Mouse (Mus musculus) midbrain, embryonic 14.5 days (tissue): Measurements from ENCODE around the gene Carmil1. TPM values are rescaled to one million over a fixed set of nuclear protein-coding genes. Genes with fewer than 3 reads are reported as not detected.

Experiments used
- ATAC-seq: fragments of 200-750 bp; cut with Nextera tagmentation; 2 replicates; pipeline ENCODE4 v1.8.0; 2017; ENCODE audit warnings: moderate number of reproducible peaks, moderate library complexity; ENCODE audit not compliant: low FRiP score, low TSS enrichment
- DNase-seq: peaks from one replicate; pipeline ENCODE4 v3.0.0-alpha.2; 2015
- H3K27ac ChIP-seq: fragments of 300-500 bp; sonication (generic); replicated peaks from 2 replicates; pipeline ENCODE4 v1.5.1; 2014; ENCODE audit warnings: mild to moderate bottlenecking, low read depth, low read length, moderate library complexity
- H3K27me3 ChIP-seq: fragments of 300-500 bp; sonication (generic); 2 replicates; pipeline ENCODE4 v1.6.1; 2014; ENCODE audit warnings: low read length, control low read depth, mixed read lengths; ENCODE audit not compliant: control insufficient read depth, insufficient read depth
- H3K36me3 ChIP-seq: fragments of 300-500 bp; sonication (generic); 2 replicates; pipeline ENCODE4 v1.6.1; 2014; ENCODE audit warnings: low read length, control low read depth; ENCODE audit not compliant: control insufficient read depth, insufficient read depth
- H3K4me1 ChIP-seq: fragments of 300-500 bp; sonication (generic); 2 replicates; pipeline ENCODE4 v1.6.1; 2014; ENCODE audit warnings: mild to moderate bottlenecking, antibody characterized with exemption, low read length, control low read depth; ENCODE audit not compliant: control insufficient read depth, insufficient read depth
- H3K4me2 ChIP-seq: fragments of 300-500 bp; sonication (generic); 2 replicates; pipeline ENCODE4 v1.6.1; 2014; ENCODE audit warnings: mild to moderate bottlenecking, low read length, moderate library complexity
- H3K4me3 ChIP-seq: fragments of 300-500 bp; sonication (generic); replicated peaks from 2 replicates; pipeline ENCODE4 v1.5.1; 2014; ENCODE audit warnings: low read depth, low read length
- H3K9ac ChIP-seq: fragments of 300-500 bp; sonication (generic); replicated peaks from 2 replicates; pipeline ENCODE4 v1.6.1; 2014; ENCODE audit warnings: mild to moderate bottlenecking, low read length, moderate library complexity
- H3K9me3 ChIP-seq: fragments of 300-500 bp; sonication (generic); 2 replicates; pipeline ENCODE4 v1.6.1; 2016; ENCODE audit warnings: low read length, control low read depth, mixed read lengths; ENCODE audit not compliant: control insufficient read depth
- WGBS: fragments of 180-500 bp; shearing (Covaris S2); extraction: QIAGEN DNeasy Blood & Tissue Kit; methylation state at CpG from one replicate; pipeline ENCODE4 v1.1.7; 2014; 5-methylcytosine and 5-hydroxymethylcytosine counted together
- polyA plus RNA-seq: library from polyadenylated mRNA; unstranded; fragments of >200 nt; fragmentation: Nextera tagmentation; extraction: Ambion mirVana; gene quantifications from 2 replicates; pipeline ENCODE4 v1.2.1, GENCODE M21; 2014

Gene Carmil1
- polyA plus RNA-seq, 1 experiment from 2014 or later: 32.3 TPM

DNA sequence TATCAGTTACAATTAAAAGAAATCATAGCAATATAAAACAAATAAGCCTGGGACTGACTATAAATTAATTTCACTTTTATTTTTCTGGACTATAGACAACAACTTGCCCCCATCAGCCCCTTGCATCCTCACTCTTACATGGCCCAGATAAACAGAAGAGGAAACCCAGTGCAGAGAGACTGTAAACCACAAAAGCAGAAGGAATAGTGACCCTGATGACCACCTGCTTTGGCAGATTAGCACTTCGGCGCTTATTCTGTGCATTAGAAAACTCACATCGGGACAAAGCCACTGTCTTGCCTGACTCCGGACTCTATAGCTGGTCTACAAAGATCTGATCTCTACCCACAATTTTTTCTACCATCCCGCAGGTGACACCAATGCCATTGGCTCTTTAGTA lies 188.5 kb downstream of the Carmil1 start:
- Histone ChIP-seq H3K4me2 (no peak overlapping the region), H3K36me3 (no peaks in the 10 kb centered on the region), H3K4me3 (no peak overlapping the region), H3K4me1 (no peaks in the 10 kb centered on the region), H3K27me3 (no peaks in the 10 kb centered on the region), H3K9me3 (no peaks in the 10 kb centered on the region), H3K9ac (no peak overlapping the region), H3K27ac (no peak overlapping the region)
- WGBS: 94% methylated on average over 5 of the region's 5 CpGs
- DNase-seq: no peak
- no peak for ATAC-seq

DNA sequence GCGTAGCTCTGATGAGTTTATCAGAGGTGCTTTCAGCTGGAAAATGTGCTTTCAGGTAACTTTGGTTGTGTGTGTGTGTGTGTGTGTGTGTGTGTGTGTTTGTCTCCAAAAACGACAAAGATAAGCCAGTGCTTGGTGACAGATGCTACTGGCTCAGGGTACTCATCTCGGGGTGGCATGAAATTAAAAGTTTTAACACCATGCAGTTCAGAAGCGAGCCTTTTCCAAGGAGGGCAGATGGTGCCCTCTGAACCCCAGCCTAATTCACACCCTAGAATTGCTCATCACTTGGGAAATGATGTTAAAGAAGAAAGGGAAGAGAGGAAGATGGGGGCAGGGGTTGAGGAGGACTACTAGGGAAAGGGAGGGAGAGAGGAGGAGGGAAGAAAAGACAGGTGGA lies 198.4 kb downstream of the Carmil1 start:
- H3K36me3 ChIP-seq: no peaks in the 10 kb centered on the region
- no peaks in the 10 kb centered on the region for H3K4me1 ChIP-seq
- no peak overlapping the region for H3K4me3 ChIP-seq
- H3K27ac ChIP-seq: no peak overlapping the region
- no peaks in the 10 kb centered on the region for H3K9me3 ChIP-seq
- DNase-seq (no peak), ATAC-seq (no peak)
- no peak overlapping the region for H3K9ac ChIP-seq
- H3K27me3 ChIP-seq: no peaks in the 10 kb centered on the region
- no peak overlapping the region for H3K4me2 ChIP-seq
- 73% methylated on average over 4 of the region's 4 CpGs for WGBS

DNA sequence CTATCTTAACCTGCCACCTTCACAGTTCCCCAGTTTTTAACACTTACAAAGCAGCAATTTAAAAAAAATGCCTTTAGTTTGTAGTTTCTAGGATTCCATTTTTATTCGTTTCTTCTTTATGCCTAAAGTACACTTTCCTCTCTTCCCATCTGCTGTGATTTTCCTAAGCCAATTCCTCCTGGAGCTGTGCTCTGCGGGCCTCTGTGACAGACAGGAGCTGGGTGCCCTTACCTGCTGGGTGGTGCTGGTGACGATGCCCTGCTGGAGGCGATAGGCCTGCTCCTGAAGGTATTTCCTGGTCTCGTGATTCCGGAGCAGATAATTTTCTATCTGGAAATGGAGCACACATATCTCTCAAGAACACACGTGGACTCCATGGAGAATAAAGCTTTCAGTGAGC lies 198.9 kb downstream of the Carmil1 start:
- no peak for ATAC-seq
- Histone ChIP-seq H3K27ac (no peak overlapping the region), H3K36me3 (no peaks in the 10 kb centered on the region), H3K4me2 (no peak overlapping the region), H3K9me3 (no peaks in the 10 kb centered on the region), H3K27me3 (no peaks in the 10 kb centered on the region), H3K9ac (no peak overlapping the region), H3K4me3 (no peak overlapping the region), H3K4me1 (no peaks in the 10 kb centered on the region)
- DNase-seq: no peak
- WGBS: 87% methylated on average over 7 of the region's 7 CpGs

DNA sequence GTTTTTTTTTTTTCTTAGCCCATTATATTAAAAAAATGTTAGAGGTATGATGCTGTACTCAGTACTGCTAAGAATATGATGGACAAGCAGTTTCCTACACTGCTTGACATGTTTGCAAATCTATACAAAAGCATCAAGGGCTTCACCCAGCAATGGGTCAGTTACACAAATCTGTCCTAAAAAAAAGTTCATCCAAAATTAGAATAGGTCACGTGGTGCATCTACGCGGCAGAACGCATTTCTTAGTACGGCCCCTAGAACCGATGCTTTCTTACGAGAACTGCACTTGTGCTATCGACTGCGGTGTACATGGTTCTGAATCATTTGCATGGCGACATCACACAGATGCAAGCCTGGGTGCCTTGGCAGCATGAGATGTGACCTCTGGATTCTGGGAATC lies 208.0 kb downstream of the Carmil1 start:
- Histone ChIP-seq H3K4me2 (no peak overlapping the region), H3K27ac (no peak overlapping the region), H3K9ac (no peak overlapping the region), H3K27me3 (no peaks in the 10 kb centered on the region), H3K4me3 (no peak overlapping the region), H3K4me1 (no peaks in the 10 kb centered on the region), H3K36me3 (peaks cover 6% of the 10 kb centered on the region; the same call in 1 of the 2 replicates), H3K9me3 (no peaks in the 10 kb centered on the region)
- ATAC-seq (no peak), DNase-seq (peak; percentile 2)
- 93% methylated on average over 10 of the region's 10 CpGs for WGBS

DNA sequence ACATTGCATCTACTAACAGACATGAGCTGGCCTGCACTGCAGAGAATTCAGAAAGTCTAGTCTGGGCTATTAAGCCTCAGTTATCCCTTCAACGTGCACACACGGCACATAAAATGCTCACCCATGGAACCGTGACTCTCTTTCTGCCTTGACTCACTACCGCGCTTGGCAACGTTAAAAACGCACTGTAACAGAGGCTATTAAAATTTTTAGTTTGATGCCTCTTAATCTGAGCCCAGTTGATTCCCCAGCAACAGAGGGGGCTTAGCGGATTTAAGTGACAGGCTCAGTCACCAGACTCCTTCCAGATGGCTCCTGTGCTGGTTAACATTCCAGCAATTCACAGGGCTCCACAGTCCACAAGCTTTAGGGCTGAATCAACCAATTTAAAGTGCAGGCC lies 213.0 kb downstream of the Carmil1 start:
- Histone ChIP-seq H3K4me1 (no peaks in the 10 kb centered on the region), H3K9me3 (no peaks in the 10 kb centered on the region), H3K4me2 (no peak overlapping the region), H3K27me3 (no peaks in the 10 kb centered on the region), H3K27ac (no peak overlapping the region), H3K4me3 (no peak overlapping the region), H3K9ac (no peak overlapping the region), H3K36me3 (peaks cover 4% of the 10 kb centered on the region; the same call in 1 of the 2 replicates)
- WGBS: 64% methylated on average over 8 of the region's 8 CpGs
- DNase-seq (peak; percentile 32), ATAC-seq (no peak)

DNA sequence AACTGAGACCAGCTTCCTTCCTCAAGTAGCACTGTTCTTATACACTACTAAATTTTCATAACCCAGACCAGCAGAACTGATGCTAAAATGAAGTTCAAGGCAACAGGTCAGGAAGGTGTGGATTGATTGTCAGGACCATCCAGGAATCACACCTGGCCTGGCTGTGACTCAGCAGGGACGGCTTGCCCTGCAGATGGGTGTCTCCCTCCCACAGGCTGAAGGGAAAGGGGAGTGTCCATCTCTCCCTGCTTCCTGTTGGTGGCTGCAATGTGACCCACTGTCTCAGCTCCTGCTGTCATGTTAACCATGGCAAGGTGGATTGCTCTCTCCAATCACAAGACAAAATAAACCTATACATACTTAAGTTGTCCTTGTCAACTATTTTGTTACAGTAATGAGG lies 215.1 kb downstream of the Carmil1 start:
- WGBS: 75% methylated on average over 1 of the region's 1 CpGs
- H3K9ac ChIP-seq: no peak overlapping the region
- no peak overlapping the region for H3K27ac ChIP-seq
- no peak overlapping the region for H3K4me2 ChIP-seq
- no peaks in the 10 kb centered on the region for H3K27me3 ChIP-seq
- no peaks in the 10 kb centered on the region for H3K4me1 ChIP-seq
- no peaks in the 10 kb centered on the region for H3K9me3 ChIP-seq
- no peak for ATAC-seq
- no peak for DNase-seq
- H3K36me3 ChIP-seq: peaks cover 4% of the 10 kb centered on the region; the same call in 1 of the 2 replicates
- no peak overlapping the region for H3K4me3 ChIP-seq

DNA sequence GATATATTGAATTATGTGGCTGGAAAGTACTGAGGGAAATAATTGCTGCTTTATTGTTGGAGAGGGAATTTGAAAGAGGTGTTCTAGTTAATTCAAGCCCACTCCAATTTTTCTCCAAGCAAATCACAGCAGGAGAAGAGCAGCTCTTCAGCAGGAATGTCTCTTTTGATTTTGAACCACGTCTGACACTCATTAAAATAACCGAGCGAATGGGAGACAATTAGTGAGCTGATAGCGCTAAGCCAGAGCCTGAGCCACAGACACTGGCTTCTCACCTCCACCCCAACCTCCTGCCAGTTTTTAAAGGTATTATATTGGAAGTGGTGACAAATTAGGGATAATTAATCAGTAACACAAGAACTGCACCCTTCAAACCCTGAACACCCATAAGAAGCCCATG lies 217.8 kb downstream of the Carmil1 start:
- no peak for ATAC-seq
- Histone ChIP-seq H3K4me2 (no peak overlapping the region), H3K27me3 (no peaks in the 10 kb centered on the region), H3K36me3 (no peaks in the 10 kb centered on the region), H3K4me3 (no peak overlapping the region), H3K4me1 (no peaks in the 10 kb centered on the region), H3K9me3 (no peaks in the 10 kb centered on the region), H3K9ac (no peak overlapping the region), H3K27ac (0 out of 2 replicates have a peak overlapping the region, but pooled peaks have one; percentile 26)
- WGBS: 25% methylated on average over 4 of the region's 4 CpGs
- peak; percentile 46 for DNase-seq

DNA sequence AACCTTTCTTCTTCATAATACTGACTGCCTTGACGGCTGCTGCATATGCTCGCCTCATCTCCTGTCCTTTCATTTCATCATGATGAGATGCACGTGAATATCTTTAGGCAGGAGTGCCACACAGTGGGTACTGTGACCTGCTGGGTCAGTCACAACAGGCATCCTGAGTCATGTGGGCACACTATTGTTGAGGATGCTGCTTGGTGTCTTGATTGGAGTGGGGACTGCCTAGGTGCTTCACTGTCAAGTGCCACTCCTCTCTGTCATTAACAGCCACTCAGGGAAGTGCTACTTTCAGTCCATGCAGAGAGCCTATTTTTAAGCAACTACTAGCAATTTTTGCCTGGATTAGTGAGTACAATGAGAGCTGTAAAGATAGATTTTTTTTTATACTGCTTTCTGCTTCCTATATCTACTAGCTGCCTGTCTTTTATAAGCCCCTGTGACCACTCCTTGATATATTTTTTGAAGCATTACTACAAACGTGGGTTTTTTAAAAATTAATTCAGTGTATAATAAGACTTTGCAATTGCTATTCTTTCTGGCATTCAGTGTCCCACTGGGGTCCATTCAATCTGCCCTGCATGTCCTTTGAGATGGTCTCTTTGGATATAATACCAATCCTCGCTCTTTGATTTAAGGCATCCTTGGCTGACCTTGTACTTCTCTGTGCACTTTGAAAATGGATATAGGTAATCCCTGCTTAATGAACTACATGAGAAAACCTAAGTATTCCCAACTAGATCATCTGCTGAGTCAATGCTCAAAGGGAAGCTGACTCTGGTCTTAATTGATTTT lies 225.3 kb downstream of the Carmil1 start:
- H3K4me3 ChIP-seq: no peak overlapping the region
- peak overlapping the region; percentile 16; the same call in 1 of the 2 replicates for H3K27ac ChIP-seq
- no peaks in the 10 kb centered on the region for H3K27me3 ChIP-seq
- ATAC-seq (no peak), DNase-seq (peak; percentile 34)
- H3K4me1 ChIP-seq: 0 out of 2 replicates have a peak, but pooled peaks cover 3% of the 10 kb centered on the region
- H3K36me3 ChIP-seq: no peaks in the 10 kb centered on the region
- no peaks in the 10 kb centered on the region for H3K9me3 ChIP-seq
- no peak overlapping the region for H3K9ac ChIP-seq
- WGBS: 52% methylated on average over 5 of the region's 5 CpGs
- no peak overlapping the region for H3K4me2 ChIP-seq

DNA sequence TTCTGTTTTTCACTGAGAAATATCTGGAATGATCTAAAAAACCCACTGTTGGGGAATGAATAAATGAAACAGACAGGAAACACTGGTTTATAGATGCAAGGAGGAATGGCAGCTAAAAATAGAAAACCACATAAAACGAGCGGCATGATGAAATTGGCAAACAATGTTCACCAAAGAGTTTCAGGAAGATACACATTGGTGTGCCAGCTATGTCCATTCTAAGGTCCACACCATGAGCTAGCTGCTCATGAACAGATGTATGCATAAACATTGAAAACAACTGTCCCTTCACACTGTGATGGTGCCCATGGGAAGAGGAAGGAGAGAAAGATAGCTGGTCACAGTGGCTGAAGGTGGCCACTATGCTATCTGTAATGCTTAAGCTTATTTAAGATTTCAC lies 229.1 kb downstream of the Carmil1 start:
- H3K27me3 ChIP-seq: no peaks in the 10 kb centered on the region
- no peaks in the 10 kb centered on the region for H3K9me3 ChIP-seq
- H3K9ac ChIP-seq: no peak overlapping the region
- no peak overlapping the region for H3K4me2 ChIP-seq
- no peaks in the 10 kb centered on the region for H3K36me3 ChIP-seq
- 94% methylated on average over 2 of the region's 2 CpGs for WGBS
- no peak overlapping the region for H3K27ac ChIP-seq
- DNase-seq (no peak), ATAC-seq (no peak)
- H3K4me3 ChIP-seq: no peak overlapping the region
- H3K4me1 ChIP-seq: peaks cover 12% of the 10 kb centered on the region; the same call in 1 of the 2 replicates
